Mouse (Mus musculus) bone marrow, adult 2 months (tissue): Measurements from ENCODE around the gene Gna14. TPM values are rescaled to one million over a fixed set of nuclear protein-coding genes. Genes with fewer than 3 reads are reported as not detected.

Experiments
- H3K27ac ChIP-seq: fragments of 200-500 bp; 2 replicates; pipeline ENCODE4 v1.5.1; 2012; ENCODE audit warnings: low read depth, mild to moderate bottlenecking, control low read depth, inconsistent platforms, low read length; ENCODE audit not compliant: control insufficient read depth, poor library complexity, insufficient read depth
- H3K4me1 ChIP-seq: fragments of 200-500 bp; 2 replicates; pipeline ENCODE4 v1.6.1; 2011; ENCODE audit warnings: low read length; ENCODE audit not compliant: control insufficient read depth, insufficient read depth
- H3K4me3 ChIP-seq: fragments of 200-500 bp; replicated peaks from 2 replicates; pipeline ENCODE3; 2011; ENCODE audit warnings: mild to moderate bottlenecking, low read depth, low read length, control low read depth; ENCODE audit not compliant: control insufficient read depth
- CTCF ChIP-seq: fragments of 200-500 bp; IDR thresholded peaks from 2 replicates; pipeline ENCODE4 v1.5.1; 2011; ENCODE audit warnings: low read length, control low read depth; ENCODE audit not compliant: control insufficient read depth, insufficient read depth
- POLR2A ChIP-seq: fragments of 200-500 bp; IDR thresholded peaks from 2 replicates; pipeline ENCODE4 v1.6.1; 2011; ENCODE audit warnings: low read depth, mild to moderate bottlenecking, control low read depth, low read length, borderline replicate concordance; ENCODE audit not compliant: control insufficient read depth
- WGBS: fragments of 180-500 bp; shearing (Covaris S2); methylation state at CpG from one replicate; pipeline ENCODE4 v1.1.7; 2018; 5-methylcytosine and 5-hydroxymethylcytosine counted together
- polyA plus RNA-seq: library from polyadenylated mRNA; stranded (reverse); fragments of >200 nt; gene quantifications from 2 replicates; pipeline ENCODE4 v1.2.4, GENCODE M21; 2011; ENCODE audit warnings: low replicate concordance; ENCODE audit not compliant: missing spikeins, insufficient read depth, insufficient read length

The Gna14 gene
- polyA plus RNA-seq, 1 experiment = not detected

- WGBS = 83% methylated on average over 6 of the region's 6 CpGs
Measured at GRCm38 (mm10) chr19:16441329-16441728, 5.8 kb downstream of the Gna14 start.

GRCm38 (mm10) chr19:16443335-16443734 is 7.8 kb downstream of the Gna14 start:
- 44% methylated on average over 5 of the region's 5 CpGs for WGBS
- no peaks in the 10 kb centered on the region; the same call in 1 of the 2 replicates for H3K4me1 ChIP-seq
- H3K4me3 ChIP-seq = no peak overlapping the region
- TF ChIP-seq CTCF = no peak
- TF ChIP-seq POLR2A = no peak
- no peak overlapping the region for H3K27ac ChIP-seq

More at GRCm38 (mm10) chr19:16441329-16441728, 5.8 kb downstream of the Gna14 start:
- H3K4me1 ChIP-seq = no peaks in the 10 kb centered on the region
- no peak overlapping the region for H3K4me3 ChIP-seq
- H3K27ac ChIP-seq = no peak overlapping the region
- TF ChIP-seq CTCF (no peak), POLR2A (no peak)

- TF ChIP-seq POLR2A (no peak), CTCF (no peak)
- WGBS = 90% methylated on average over 6 of the region's 6 CpGs
- no peak overlapping the region for H3K27ac ChIP-seq
- no peak overlapping the region for H3K4me3 ChIP-seq
- no peaks in the 10 kb centered on the region; the same call in 1 of the 2 replicates for H3K4me1 ChIP-seq
Measured at GRCm38 (mm10) chr19:16446612-16447011, 11.1 kb downstream of the Gna14 start.

GRCm38 (mm10) chr19:16447832-16448621 is 12.5 kb downstream of the Gna14 start:
- WGBS = 72% methylated on average over 6 of the region's 6 CpGs
- no peak overlapping the region for H3K4me3 ChIP-seq
- no peak overlapping the region for H3K27ac ChIP-seq
- TF ChIP-seq POLR2A (no peak), CTCF (no peak)
- no peaks in the 10 kb centered on the region; the same call in 1 of the 2 replicates for H3K4me1 ChIP-seq

- WGBS = 13% methylated on average over 5 of the region's 5 CpGs
- TF ChIP-seq POLR2A (no peak), CTCF (no peak)
- Histone ChIP-seq H3K4me3 (no peak overlapping the region), H3K27ac (no peak overlapping the region), H3K4me1 (no peaks in the 10 kb centered on the region; the same call in 1 of the 2 replicates)
Measured at GRCm38 (mm10) chr19:16448796-16449195, 13.2 kb downstream of the Gna14 start.

GRCm38 (mm10) chr19:16450824-16451223 is 15.3 kb downstream of the Gna14 start:
- WGBS = 76% methylated on average over 3 of the region's 3 CpGs
- TF ChIP-seq CTCF = no peak
- no peak for TF ChIP-seq POLR2A
- Histone ChIP-seq H3K27ac (no peak overlapping the region), H3K4me3 (no peak overlapping the region), H3K4me1 (no peaks in the 10 kb centered on the region; the same call in 1 of the 2 replicates)

- Histone ChIP-seq H3K4me3 (no peak overlapping the region), H3K27ac (no peak overlapping the region), H3K4me1 (peaks cover 1% of the 10 kb centered on the region; the same call in 1 of the 2 replicates)
- TF ChIP-seq CTCF = no peak
- TF ChIP-seq POLR2A = no peak
- WGBS = 4% methylated on average over 2 of the region's 2 CpGs
Measured at GRCm38 (mm10) chr19:16456181-16456580, 20.6 kb downstream of the Gna14 start.

GRCm38 (mm10) chr19:16457127-16457526 is 21.6 kb downstream of the Gna14 start:
- 15% methylated on average over 6 of the region's 6 CpGs for WGBS

More at GRCm38 (mm10) chr19:16457127-16457526, 21.6 kb downstream of the Gna14 start:
- Histone ChIP-seq H3K27ac (no peak overlapping the region), H3K4me3 (no peak overlapping the region), H3K4me1 (peaks cover 1% of the 10 kb centered on the region; the same call in 1 of the 2 replicates)
- TF ChIP-seq CTCF = no peak
- no peak for TF ChIP-seq POLR2A
